Mouse (Mus musculus) adrenal gland (tissue): ENCODE data around the gene Ttc9.

ENCODE experiments used
- intact Hi-C: fragments of 180-260 bp; cut with DNase I; formaldehyde crosslinking; loops from one replicate; pipeline ENCODE4 v1.15.1; 2025
- long read RNA-seq, 2 experiments: library from polyadenylated mRNA; unstranded; transcript quantifications; one replicate each; pipeline ENCODE4 v2.0.0; 2020; ENCODE audit warnings: borderline replicate concordance in 1 of 2; ENCODE audit not compliant: insufficient replicate concordance in 1 of 2

The Ttc9 gene
- long read RNA-seq, experiment 1, partial matches to known transcripts: 0 of 2 reads
- long read RNA-seq, experiment 1, other reads (novel, unspliced or antisense): 0 of 2 reads
- long read RNA-seq, experiment 2, partial matches to known transcripts: 0 of 1 reads
- long read RNA-seq, experiment 2, other reads (novel, unspliced or antisense): 0 of 1 reads

- intact Hi-C loops: no loop called here
These were observed at the start of gene Ttc9 for GRCm38 (mm10) chr12:81630915-81631660. Gene Ttc9 (plus strand): TSS chr12:81631249.

GRCm38 (mm10) chr12:81594902-81595671 lies 36.0 kb upstream of the Ttc9 start, which contains the start of gene Med6:
Gene Med6 (minus strand): TSS chr12:81595008.
- intact Hi-C loops: loop anchor here (5.0 to 10.0 kb wide), 2 partner anchors 63 to 110 kb away; partner anchors contain the start of genes Cox16, Gm20498 and Synj2bp

- intact Hi-C loops: loop anchor here (10.0 kb wide), 1 partner anchor 112 kb away; the partner anchor contains the start of gene Cox16
These were observed 34.3 kb upstream of the Ttc9 start for GRCm38 (mm10) chr12:81596547-81597262.

GRCm38 (mm10) chr12:81604995-81605784 lies 25.9 kb upstream of the Ttc9 start:
- intact Hi-C loops: no loop called here

- intact Hi-C loops: no loop called here
These were observed 21.6 kb upstream of the Ttc9 start for GRCm38 (mm10) chr12:81609445-81609844.

- intact Hi-C loops: loop anchor here (5.0 kb wide), 1 partner anchor 86 kb away; no protein-coding TSS in a partner anchor
These were observed 15.2 kb upstream of the Ttc9 start for GRCm38 (mm10) chr12:81615807-81616206.

GRCm38 (mm10) chr12:81616980-81617379 lies 14.1 kb upstream of the Ttc9 start:
- intact Hi-C loops: loop anchor here (5.0 kb wide), 1 partner anchor 85 kb away; no protein-coding TSS in a partner anchor

- intact Hi-C loops: loop anchor here (5.0 kb wide), 1 partner anchor 83 kb away; no protein-coding TSS in a partner anchor
These were observed 11.7 kb upstream of the Ttc9 start for GRCm38 (mm10) chr12:81619302-81619701.

GRCm38 (mm10) chr12:81623377-81623776 lies 7.7 kb upstream of the Ttc9 start:
- intact Hi-C loops: no loop called here

- intact Hi-C loops: no loop called here
These were observed 4.7 kb upstream of the Ttc9 start for GRCm38 (mm10) chr12:81626226-81626861.

GRCm38 (mm10) chr12:81627426-81627825 lies 3.6 kb upstream of the Ttc9 start:
- intact Hi-C loops: no loop called here

- intact Hi-C loops: no loop called here
These were observed 3.0 kb upstream of the Ttc9 start for GRCm38 (mm10) chr12:81628091-81628490.

- intact Hi-C loops: no loop called here
These were observed 532 bp upstream of the Ttc9 start for GRCm38 (mm10) chr12:81630520-81630914.

- intact Hi-C loops: no loop called here
These were observed 782 bp downstream of the Ttc9 start for GRCm38 (mm10) chr12:81631661-81632401.

- intact Hi-C loops: no loop called here
These were observed 2.2 kb downstream of the Ttc9 start for GRCm38 (mm10) chr12:81633246-81633645.

- intact Hi-C loops: no loop called here
These were observed 9.6 kb downstream of the Ttc9 start for GRCm38 (mm10) chr12:81640656-81641055.

GRCm38 (mm10) chr12:81642361-81643082 lies 11.5 kb downstream of the Ttc9 start:
- intact Hi-C loops: no loop called here

- intact Hi-C loops: no loop called here
These were observed 15.8 kb downstream of the Ttc9 start for GRCm38 (mm10) chr12:81646811-81647210.
